Mouse (Mus musculus) left cerebral cortex, adult 9 months (tissue): ENCODE data around the gene Cdc42ep5.
"Not testable (repeated sequence)": the region's sequence is repeated elsewhere in the genome, so short reads cannot be mapped to it uniquely, and the experiment has no call there.

Experiments
- DNase-seq, 2 experiments: peaks; one replicate each; pipeline ENCODE4 v3.0.0; 2022; ENCODE audit warnings: low spot score in 2 of 2

The Cdc42ep5 gene

GRCm38 (mm10) chr7:4164090-4164910 is at the start of gene Cdc42ep5:
TSS of gene Cdc42ep5 (minus strand) at chr7:4164860.
- no peak for DNase-seq

- DNase-seq, result not testable (repeated sequence)
These were observed 48.8 kb upstream of the Cdc42ep5 start for GRCm38 (mm10) chr7:4213436-4213835.

GRCm38 (mm10) chr7:4208626-4209025 is 44.0 kb upstream of the Cdc42ep5 start:
- no peak for DNase-seq

- no peak for DNase-seq
These were observed 42.5 kb upstream of the Cdc42ep5 start for GRCm38 (mm10) chr7:4207126-4207525.

GRCm38 (mm10) chr7:4178438-4178837 is 13.8 kb upstream of the Cdc42ep5 start:
- no peak for DNase-seq

- no peak for DNase-seq
These were observed 5.7 kb upstream of the Cdc42ep5 start for GRCm38 (mm10) chr7:4170193-4170938.

GRCm38 (mm10) chr7:4167098-4167497 is 2.4 kb upstream of the Cdc42ep5 start:
- DNase-seq, result no peak

- DNase-seq, result no peak
These were observed 626 bp upstream of the Cdc42ep5 start for GRCm38 (mm10) chr7:4165286-4165685.

GRCm38 (mm10) chr7:4163571-4164072 is 1.0 kb downstream of the Cdc42ep5 start:
- DNase-seq, result no peak

GRCm38 (mm10) chr7:4161596-4161995 is 3.1 kb downstream of the Cdc42ep5 start:
- not testable (repeated sequence) for DNase-seq

- DNase-seq, result no peak
These were observed 9.7 kb downstream of the Cdc42ep5 start for GRCm38 (mm10) chr7:4154976-4155375.

GRCm38 (mm10) chr7:4154356-4154755 is 10.3 kb downstream of the Cdc42ep5 start:
- no peak for DNase-seq

- DNase-seq, result peak in 1 of 2 experiments; percentile 10
These were observed 13.4 kb downstream of the Cdc42ep5 start for GRCm38 (mm10) chr7:4151241-4151640.

GRCm38 (mm10) chr7:4150811-4151221 is 13.8 kb downstream of the Cdc42ep5 start:
- peak in 1 of 2 experiments; percentile 27 for DNase-seq

- peak in 1 of 2 experiments; percentile 39 for DNase-seq
These were observed 14.6 kb downstream of the Cdc42ep5 start, which contains the start of gene Leng9 for GRCm38 (mm10) chr7:4150059-4150541. TSS of gene Leng9 (minus strand) at chr7:4150374.

GRCm38 (mm10) chr7:4149209-4150054 is 15.2 kb downstream of the Cdc42ep5 start:
- DNase-seq, result peak; percentile 59 to 85

- DNase-seq, result peak in 1 of 2 experiments; percentile 30
These were observed 16.1 kb downstream of the Cdc42ep5 start for GRCm38 (mm10) chr7:4148341-4149208.

GRCm38 (mm10) chr7:4147836-4148235 is 16.8 kb downstream of the Cdc42ep5 start:
- no peak for DNase-seq

GRCm38 (mm10) chr7:4147371-4147770 is 17.3 kb downstream of the Cdc42ep5 start:
- DNase-seq, result no peak
